Mouse (Mus musculus) heart, postnatal 14 days (tissue): ENCODE measurements at regions not wholly inside any gene's neighbourhood (a gene's known extent, or its start where the extent isn't known, plus 50 kb on each side); places are given as distances from the start of the nearest gene placed in this dataset.
A peak's percentile ranks its signal among the peaks of the same experiment; 100 is the strongest.

Experiments used
- DNase-seq, 2 experiments: peaks; one replicate each; pipeline ENCODE4 v3.0.0; 2021 to 2022
- intact Hi-C: fragments of 180-260 bp; cut with DNase I; formaldehyde crosslinking; loops from one replicate; pipeline ENCODE4 v1.15.1; 2025

DNA sequence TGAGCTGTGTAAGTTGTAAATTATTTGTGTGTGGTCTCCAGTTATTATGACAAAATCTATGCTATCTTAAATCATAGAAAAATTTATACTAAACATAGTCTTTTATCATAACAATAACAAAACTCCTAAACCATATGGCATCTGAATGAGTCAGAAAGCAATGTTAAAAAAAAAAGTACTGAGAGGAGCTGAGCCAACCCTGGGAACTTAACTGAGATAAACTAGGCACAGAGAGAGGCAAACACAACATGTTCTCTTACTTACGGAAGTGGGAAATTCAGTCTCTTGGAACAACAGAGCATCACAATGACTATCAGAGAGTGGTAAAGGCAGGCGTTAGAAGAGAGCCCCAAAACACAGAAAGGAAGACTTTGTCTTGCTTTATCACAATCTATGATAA lies 691.7 kb downstream of the Ets1 start:
- intact Hi-C loops, result no loop called here

DNA sequence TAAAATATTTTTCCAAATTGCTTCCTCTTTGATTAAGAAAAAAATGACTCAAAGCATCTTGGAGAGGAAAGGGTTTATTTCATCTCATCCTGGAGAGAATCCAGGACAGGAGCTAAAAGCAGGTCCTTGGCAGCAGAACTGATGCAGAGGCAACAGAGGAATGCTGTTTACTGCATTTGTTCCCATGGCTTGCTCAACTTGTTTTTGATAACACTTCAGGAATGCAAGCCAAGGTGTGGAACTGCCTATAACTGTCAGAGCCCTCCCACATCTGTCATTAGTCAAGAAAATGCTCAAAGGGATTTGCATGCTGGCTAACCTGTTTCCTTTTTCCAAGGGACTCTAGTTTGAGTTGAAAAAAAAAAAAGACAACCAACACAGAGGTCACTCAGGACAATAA lies 714.2 kb downstream of the Ets1 start:
- intact Hi-C loops, result no loop called here
- peak in 1 of 2 experiments; percentile 21 for DNase-seq

More for the DNA sequence above, 691.7 kb downstream of the Ets1 start:
- no peak for DNase-seq

DNA sequence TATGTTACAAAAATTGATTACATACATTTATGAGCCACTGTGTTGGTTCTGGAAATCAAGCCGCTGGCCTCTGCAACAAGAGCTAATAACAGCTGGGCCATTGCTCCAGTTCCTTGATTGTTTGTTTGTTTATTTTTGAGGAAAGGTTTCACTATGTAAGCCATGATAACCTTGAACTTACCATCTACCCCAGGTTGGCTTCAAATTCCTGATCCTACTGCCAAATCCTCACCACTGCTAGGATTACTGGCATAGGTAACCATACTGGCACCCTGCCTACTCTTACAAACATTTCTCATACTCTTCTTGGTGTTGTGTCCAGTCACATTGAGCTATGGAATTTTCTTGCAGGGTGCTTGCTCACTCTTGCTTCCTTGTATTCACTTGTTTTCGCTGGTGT lies 720.6 kb downstream of the Ets1 start:
- DNase-seq, result no peak
- intact Hi-C loops, result no loop called here

DNA sequence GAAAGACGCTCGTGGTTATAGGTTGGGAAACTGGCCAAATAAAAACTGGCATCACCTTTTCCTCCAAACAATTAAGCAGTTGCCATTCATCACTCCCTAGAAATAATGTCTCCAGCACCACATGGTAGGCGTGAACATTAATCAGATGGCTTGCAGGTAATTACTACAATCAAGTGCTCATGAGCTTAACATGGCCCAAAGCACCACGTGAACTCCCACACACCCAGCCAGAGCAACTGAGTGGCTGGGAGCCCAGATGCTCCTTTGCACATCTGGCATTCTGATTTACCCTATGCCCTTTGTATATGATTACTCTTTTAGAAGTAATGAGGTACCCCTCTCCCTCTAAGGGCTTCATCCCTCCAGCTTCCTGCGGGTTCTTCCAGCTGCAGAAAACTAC lies 724.9 kb downstream of the Ets1 start:
- intact Hi-C loops, result no loop called here
- no peak for DNase-seq

DNA sequence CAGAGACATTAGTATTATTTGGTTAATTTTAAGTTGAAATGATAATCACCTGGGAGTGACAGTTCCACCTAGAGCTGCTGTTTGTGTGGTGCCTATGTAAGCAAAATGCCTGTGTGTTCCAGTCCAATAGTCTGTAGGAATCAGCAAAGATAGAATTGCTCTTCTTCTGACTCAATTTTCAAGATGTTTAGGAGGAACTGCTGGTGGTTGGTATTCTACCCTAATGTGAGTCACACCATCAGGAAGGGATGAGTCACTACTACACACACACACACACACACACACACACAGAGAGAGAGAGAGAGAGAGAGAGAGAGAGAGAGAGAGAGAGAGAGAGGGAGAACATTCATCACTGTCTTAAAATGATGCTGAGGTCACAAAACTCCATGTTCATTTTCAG lies 753.1 kb downstream of the Ets1 start:
- intact Hi-C loops, result no loop called here

DNA sequence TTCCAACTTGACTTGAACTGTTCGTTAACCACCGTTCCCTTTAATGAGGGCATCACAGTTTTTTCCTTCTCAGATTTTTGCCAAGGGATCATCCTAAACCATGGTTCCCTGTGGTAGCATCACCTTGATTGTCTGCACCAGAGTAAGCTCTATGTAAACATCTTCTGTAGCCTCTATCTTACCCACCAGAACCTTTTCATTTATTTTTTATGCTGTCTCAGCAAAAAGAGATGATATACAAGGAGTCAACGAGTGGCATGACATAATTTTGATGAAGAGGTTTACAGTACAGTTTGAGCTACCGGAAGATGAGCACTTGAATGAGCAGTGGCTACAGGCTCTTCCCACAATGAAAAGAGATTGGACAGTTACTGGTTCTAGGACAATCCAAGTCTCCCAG lies 768.7 kb downstream of the Ets1 start:
- DNase-seq, result no peak
- intact Hi-C loops, result no loop called here

More for the DNA sequence above, 753.1 kb downstream of the Ets1 start:
- DNase-seq, result no peak

DNA sequence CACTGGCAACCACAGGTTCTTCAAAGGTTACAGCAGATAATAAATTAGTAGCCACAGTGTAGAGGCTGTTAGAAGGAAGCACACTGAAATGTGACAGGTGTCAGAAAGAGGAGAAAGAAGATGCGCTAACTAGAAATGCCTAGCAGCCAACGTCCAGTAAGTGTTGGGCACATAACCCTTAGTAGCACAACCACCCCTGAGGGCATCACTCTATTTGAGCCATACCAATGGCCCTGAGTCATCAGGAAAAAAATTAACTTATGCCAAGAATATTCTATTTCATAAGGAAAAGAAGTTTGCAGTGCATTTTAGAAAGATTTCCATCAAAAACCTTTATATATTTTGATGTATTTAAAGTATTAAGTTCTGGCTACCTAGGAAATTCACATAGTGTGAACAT lies 771.5 kb downstream of the Ets1 start:
- no peak for DNase-seq
- intact Hi-C loops, result no loop called here

DNA sequence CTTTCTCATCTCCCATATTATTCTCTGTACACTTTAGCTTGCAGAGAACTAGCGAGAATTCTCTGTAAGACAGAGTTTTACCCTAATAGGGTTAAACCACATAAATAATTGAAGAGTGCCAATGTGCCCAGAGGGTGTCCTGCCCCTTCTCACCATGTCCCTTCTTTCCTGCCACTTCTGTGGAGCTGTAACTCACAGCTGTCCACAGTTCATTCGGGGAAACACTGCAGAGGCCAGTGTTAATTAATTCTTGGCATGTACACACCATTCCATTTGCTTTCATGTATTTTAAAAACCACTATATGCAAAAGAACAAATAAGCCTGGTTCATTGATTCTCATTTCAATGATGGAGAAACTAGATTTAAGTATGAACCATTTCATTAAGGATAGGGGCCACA lies 787.8 kb downstream of the Ets1 start:
- intact Hi-C loops, result no loop called here

DNA sequence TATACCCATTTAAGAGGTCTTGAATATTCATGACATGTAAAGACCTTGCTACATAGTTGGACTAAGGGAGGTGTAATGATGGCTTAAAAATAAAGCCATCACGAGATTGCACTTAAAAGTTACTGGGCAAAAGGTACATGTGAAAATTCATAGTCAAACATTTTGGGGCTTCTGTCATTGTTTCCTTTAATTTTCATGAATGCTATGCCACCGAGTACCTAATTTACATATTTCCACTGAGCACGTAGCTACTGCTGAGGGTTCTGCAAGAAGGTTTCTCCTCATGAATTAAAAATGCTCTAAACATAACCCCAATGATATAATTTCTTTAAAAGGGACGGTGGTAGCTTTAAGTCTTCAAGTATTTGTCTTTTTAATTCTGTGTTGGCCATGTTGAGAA lies 800.4 kb downstream of the Ets1 start:
- DNase-seq, result no peak
- intact Hi-C loops, result no loop called here

More for the DNA sequence above, 787.8 kb downstream of the Ets1 start:
- no peak for DNase-seq

DNA sequence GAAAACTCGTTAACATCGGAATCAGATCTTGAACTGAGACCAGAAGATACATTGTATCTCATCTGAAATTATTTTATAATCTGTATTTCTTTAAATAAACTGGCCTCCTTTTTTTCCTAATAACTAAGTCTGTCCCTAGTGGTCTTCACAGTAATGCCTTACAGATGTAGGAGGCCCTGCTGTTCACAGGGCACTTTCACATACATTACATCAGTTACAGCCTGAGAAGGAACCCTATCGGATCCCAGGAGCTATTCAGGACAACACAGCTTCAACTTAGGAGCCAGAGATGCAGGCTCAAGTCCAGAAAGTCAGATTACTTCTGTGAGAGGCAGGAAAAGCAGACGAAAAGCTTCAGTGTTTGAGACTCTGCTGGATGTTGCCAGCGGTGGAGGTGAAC lies 806.2 kb downstream of the Ets1 start:
- intact Hi-C loops, result no loop called here
- no peak for DNase-seq

DNA sequence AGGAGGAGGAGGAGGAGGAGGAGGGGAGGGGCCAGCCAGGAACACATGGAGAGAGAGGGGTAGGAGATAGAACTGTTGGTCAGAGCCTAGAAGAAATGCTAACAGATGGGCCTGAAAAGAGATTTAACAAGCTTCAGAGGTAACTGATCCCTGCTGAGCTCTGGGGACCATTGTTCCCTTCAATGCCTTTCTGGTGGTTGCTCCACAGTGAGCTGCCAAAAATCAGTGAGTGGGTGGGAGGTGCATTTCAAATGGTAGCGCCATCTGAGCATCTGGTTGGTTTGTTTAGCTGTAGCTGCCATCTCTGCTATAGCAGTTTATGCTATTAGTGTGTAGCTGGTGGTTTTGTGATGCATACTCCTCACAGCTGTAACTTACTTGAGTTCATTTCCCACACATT lies 809.9 kb downstream of the Ets1 start:
- DNase-seq, result no peak
- intact Hi-C loops, result no loop called here

DNA sequence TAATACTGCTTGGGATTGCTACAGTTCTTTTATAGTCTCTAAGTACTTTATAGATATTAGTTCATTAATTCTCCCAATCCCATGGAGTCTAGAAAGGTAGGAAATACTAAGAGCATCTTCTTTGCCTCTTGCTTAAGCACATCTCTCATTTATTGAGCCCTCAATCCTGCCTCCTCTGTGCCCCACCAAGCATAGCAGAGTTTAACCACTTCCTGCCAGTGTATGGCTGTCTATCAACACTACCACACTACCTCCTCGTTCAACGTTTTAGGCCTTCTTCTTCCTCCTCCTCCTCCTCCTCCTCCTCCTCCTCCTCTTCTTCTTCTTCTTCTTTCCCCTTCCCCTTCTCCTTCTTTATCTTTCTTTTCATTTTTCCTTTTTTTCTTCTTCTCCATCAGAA lies 839.1 kb downstream of the Ets1 start:
- intact Hi-C loops, result no loop called here

DNA sequence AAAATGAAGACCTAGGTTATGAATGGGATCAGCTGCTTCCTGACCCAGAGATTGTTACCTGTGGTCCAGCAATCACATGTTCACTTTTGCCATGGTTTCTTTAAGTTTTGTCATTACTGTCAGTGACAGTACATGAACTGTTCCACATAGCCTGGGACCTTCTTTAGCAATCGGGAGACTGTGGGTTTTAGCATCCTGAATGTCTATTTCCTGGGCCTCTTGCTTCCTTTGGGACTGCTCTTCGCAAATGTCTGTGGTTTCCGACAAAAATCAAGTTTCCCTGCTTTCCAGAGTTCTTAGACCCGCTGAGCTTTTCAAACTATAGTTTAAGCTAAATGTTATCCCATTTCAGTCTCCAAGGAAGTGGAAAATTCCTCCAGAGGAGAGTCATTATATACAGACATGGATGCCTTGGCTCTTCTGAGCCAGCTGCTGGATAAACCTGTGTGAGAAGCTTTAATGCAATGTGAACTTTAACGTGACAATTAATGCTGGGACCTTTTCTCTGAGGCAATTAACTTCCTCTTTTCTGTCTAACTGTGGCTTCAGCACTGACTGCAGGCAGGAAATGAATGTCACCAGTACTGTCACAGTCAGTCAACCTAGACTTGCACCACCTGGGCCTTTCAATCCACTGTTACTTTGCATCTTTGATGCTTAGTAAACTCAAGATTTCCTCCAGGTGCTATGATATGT lies 847.0 kb downstream of the Ets1 start:
- no peak for DNase-seq
- intact Hi-C loops, result no loop called here

More for the DNA sequence above, 839.1 kb downstream of the Ets1 start:
- DNase-seq, result no peak

DNA sequence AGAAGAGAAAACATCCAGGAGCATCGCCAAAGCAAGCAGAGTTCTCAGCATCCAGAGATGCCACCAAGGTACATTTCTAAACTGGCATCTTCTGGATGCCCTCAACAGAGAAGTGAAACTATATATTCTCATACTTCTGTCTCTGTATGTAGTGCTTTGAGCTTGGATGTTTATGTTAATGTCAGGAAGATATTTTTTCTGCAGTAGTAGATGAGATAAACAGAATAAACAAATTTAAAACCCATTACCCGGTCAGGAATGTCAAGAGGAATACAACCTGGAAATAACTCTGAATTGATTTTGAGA lies 847.5 kb downstream of the Ets1 start:
- no peak for DNase-seq
- intact Hi-C loops, result no loop called here

DNA sequence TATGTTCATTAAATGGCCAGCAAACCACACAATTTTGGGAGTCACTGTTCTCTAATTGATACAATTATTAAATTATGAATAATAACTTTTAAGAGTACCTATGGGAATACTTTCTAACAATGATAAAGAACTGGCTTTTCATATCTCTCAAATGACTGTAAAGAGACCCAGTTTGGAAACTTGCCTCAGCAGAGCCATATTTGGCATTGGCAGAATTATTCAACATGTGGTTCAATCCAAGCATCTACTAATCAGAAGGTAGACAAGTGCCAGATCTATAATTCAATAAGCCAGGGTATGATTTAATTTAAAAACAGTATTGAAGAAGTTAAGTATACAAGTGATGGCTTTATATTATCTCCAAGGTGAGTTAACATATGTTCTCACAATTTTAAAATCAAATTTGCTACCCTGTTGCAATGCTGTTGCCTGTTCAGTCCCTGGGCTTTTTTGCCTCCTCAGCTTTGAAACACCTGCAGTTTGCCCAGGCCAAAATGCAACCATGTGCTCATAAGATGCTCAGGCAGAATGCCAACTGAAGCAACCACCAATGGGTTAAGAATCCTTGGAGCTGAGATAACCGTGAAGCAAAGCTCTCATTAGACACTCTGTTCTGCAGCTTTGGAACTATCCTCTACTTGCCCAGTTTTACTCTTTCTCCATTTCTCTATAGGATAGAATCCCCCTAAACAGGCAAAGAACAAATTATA lies 897.2 kb downstream of the Ets1 start:
- DNase-seq, result no peak
- intact Hi-C loops, result no loop called here

DNA sequence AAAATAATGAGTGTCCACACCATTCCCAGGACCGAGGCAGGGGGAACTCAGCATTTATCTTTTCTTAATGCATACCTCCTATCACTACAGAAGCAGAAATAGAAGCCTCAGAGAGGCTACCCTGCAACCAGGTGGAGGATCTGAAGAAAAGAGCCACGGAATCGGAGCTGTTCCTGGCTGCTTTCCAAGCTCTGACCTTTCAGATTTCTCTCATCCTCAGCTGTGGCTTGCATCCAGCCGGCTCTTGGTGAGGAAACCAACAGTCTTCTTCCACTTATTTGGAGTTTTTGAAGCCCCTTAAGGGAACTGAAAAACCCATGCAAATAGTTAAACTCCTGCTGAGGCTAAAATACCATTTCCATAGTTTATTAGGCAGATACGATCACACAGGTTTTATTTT lies 907.3 kb downstream of the Ets1 start:
- DNase-seq, result peak in 1 of 2 experiments; percentile 0
- intact Hi-C loops, result no loop called here

DNA sequence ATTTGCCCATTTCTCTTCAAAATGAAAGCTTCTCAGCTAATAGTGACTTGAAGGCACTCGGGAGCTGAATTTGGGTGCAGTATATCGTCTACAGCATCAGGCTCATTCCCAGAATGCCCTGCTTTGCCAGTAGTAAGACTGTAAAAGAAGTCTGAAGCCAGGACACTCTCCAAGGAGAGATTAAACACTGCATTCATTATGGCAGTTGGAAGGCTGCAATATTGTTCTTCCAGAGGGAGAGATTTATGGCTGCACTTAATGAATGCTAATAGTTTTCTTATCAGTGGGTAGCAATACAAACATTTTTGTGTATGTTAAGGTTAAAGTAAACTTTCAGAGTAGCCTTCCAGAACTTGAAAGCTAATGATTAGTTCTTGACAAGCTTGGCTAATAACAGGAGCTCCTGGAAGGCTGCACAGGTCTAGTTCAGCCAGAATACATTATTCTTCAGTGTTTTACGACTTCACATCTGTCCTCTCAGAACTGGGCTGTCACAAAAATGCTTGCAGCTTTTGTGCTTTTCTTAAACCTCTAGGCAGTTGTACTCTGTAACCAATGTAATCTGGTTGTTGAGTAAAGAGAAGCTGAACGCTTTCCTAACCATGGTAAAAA lies 910.2 kb downstream of the Ets1 start:
- intact Hi-C loops, result no loop called here

DNA sequence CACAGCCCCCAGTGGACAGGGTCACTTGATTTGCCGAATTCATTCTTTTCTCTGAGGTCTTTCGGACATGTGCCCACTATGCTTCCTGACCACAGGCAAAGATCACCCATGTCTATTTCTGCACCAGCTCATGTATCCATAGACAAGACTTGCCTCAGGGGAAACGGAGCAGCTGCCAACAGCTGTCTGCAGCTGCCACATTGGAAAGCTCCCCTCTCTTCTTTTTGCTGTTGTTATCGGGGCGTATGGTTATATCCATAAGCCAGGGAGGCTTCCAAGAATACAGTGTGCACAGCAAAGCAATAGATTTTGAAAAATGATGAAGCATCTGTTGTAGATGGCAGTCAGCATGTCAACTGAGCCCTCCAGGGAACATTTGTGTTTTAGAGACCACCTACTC lies 913.4 kb downstream of the Ets1 start:
- peak; percentile 38 to 47 for DNase-seq
- intact Hi-C loops, result no loop called here

More for the DNA sequence above, 910.2 kb downstream of the Ets1 start:
- DNase-seq, result no peak

DNA sequence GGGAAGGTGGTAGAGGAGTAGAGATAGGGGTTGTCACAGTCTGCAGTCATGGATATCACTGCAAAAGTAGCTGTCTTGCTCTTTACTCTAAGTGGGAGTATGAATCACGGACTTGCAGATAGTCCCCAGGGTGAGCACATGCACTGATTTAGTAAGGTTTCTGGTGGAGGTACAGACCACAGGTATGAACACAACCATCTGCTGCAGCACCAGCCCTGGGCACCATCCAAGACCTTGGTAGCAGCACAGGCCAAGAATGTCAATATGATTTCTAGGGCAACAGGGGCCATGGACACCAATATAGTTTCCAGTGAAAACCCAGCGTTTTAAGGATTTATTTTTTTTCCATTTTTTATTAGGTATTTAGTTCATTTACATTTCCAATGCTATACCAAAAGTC lies 913.7 kb upstream of the Kirrel3 start:
- intact Hi-C loops, result no loop called here
- no peak for DNase-seq

DNA sequence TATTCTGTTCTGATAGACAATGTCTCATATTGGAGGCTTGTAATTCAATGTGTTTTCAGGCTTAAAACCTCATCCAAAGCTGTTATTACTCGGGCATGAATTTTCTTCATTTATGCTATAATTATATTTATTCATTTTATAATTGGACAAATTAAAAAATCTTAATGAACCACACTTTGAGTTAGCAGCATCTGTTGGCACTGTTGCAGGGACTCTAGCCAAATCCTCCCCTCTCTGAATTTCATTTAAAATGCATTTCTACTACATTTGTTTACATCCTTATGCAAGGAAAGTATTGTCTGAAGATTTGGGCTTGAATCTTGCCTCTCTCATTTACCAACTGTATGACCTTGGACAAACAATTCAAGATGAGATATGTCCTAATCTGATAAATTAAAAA lies 874.2 kb upstream of the Kirrel3 start:
- no peak for DNase-seq
- intact Hi-C loops, result no loop called here

DNA sequence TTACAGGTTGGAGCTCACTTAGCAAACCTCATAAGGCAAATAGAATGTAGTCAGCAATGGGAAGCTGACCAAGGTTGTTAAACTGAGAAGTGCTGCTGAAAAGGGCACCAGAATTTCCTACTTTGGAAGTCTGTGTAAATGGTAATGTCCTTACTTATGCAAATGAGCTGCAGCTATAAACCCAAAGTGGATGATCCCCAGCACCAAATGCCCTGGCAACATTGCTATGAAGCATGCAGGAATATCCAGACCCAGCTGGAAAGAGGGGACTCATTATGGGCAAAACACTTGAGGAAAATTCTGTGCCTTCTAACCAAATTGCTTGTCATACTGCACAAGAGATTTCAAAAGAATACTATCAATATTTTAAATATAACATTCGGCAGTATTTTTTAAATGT lies 861.3 kb upstream of the Kirrel3 start:
- intact Hi-C loops, result no loop called here
- no peak for DNase-seq
